Mouse (Mus musculus): ENCODE data around the gene Tnf. TPM values are rescaled to one million over a fixed set of nuclear protein-coding genes. Genes with fewer than 3 reads are reported as not detected.
A peak's percentile ranks its signal among the peaks of the same experiment; 100 is the strongest.

Tnf gene
- polyA plus RNA-seq, 1 experiment from 2014 or later, result not detected

DNA sequence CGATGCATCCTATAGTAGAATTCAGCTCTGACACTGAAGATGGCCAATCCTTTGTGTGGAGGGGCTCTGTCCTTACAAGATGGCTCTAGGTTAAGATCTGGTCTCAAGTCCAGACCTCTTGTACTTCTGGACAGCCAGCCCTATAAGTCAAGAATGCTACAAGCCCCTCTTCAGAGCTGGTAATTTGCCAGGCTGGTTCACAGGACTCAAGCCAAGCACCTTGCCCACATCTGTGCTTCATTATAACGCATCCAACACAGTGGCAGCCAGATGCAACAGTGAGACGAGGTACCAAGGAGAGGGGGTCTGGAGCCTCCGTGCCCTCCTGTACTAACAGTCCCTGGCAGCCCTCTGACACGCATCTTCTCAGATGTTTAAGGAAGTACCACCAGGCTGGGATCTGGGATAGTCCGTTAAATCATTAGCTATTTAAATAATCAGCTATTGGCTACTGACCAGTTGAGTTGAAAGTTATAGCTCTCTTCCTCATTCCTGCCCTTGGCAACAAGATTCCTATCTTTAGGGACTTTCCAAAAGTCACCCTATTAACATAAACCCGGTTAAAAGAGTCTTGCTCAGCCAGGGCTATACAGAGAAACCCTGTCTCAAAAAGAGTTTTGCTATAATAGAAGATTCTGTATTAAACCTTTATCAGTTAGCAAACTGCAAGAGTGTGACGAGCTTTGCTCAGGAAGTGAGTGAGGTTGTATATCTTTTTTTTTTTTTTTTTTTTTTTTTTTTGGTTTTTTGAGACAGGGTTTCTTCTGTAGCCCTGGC lies 27.4 kb downstream of the Tnf start:
- Histone ChIP-seq H3K27me3 (ENCODE audit: control insufficient read depth, insufficient read depth, low read length) (no peaks in the 10 kb centered on the region), H3K27ac (ENCODE audit: low read depth, low read length) (no peak overlapping the region), H3K4me2 (ENCODE audit: low read depth, low read length) (no peak overlapping the region), H3K9me3 (ENCODE audit: control insufficient read depth, low read length) (no peaks in the 10 kb centered on the region; the same call in 1 of the 2 replicates), H3K36me3 (ENCODE audit: control insufficient read depth, insufficient read depth, low read length) (no peaks in the 10 kb centered on the region), H3K4me1 (ENCODE audit: control insufficient read depth, insufficient read depth, low read length) (no peaks in the 10 kb centered on the region), H3K4me3 (ENCODE audit: low read depth, low read length) (no peak overlapping the region), H3K9ac (replicated peaks; ENCODE audit: low read depth, low read length) (no peak overlapping the region)
- 76% methylated on average over 8 of the region's 8 CpGs for WGBS
- no peak for ATAC-seq (ENCODE audit: low read depth)

DNA sequence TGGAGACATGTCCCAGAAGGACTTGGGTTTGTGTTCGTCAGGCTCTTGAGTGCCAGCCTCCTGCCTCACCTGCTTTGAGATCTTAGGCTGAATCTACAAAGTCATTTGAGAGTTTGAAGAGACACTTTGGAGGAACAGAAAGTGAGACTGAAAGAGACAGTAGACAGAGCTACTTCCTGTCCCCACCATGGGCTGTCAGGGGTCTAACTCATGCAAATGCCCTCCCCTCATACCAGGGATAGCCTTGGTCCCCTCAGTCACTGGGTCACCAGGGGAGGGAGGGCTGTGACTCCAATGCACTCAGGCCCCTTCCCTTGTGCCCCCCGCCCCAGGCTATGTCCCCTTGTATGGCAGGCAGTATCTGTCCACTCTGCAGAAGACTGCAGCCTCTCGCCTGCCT lies 28.5 kb downstream of the Tnf start:
- Histone ChIP-seq H3K9me3 (ENCODE audit: control insufficient read depth, low read length) (no peaks in the 10 kb centered on the region; the same call in 1 of the 2 replicates), H3K4me3 (ENCODE audit: low read depth, low read length) (no peak overlapping the region), H3K27ac (ENCODE audit: low read depth, low read length) (no peak overlapping the region), H3K27me3 (ENCODE audit: control insufficient read depth, insufficient read depth, low read length) (no peaks in the 10 kb centered on the region), H3K9ac (replicated peaks; ENCODE audit: low read depth, low read length) (no peak overlapping the region), H3K36me3 (ENCODE audit: control insufficient read depth, insufficient read depth, low read length) (no peaks in the 10 kb centered on the region), H3K4me2 (ENCODE audit: low read depth, low read length) (no peak overlapping the region), H3K4me1 (ENCODE audit: control insufficient read depth, insufficient read depth, low read length) (no peaks in the 10 kb centered on the region)
- ATAC-seq (ENCODE audit: low read depth), result no peak
- 80% methylated on average over 3 of the region's 3 CpGs for WGBS

DNA sequence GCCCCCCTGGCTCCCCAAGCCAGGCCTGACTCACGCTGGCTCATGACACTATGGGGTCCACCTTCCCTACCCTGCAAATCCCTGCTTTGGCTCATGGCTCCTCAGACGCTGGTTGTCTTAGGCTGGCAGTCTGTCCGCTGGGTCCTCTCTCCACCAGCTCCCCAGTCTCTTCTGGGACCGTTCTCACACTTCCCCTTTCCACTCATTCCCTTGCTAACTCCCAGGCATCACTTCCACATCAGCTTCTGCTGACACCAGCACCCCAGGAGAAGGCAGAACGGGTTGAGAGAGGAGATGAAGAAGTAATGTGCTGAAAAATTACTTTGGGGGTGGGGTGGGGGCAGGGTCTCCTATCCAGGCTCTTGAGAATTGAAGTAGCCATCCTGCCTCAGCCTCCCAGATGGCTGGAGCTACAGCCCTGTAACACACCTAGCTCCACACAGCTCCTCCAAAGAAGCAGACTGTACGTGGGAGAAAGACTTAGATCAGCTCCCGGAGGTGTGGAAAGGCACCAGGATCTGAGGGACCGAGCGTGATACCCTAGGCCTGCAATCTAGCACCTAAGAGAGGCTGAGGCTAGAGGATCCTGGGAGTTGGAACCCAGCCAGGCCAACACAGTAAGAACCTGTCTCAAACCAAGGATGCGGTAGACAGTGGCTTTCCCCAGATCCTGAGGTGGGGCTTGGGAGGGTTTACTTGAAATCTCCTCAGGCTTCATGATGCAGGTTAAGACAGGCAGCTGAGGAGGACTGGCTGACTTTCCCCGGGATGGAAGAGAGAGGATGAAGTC lies 29.2 kb downstream of the Tnf start:
- no peak for ATAC-seq (ENCODE audit: low read depth)
- no peaks in the 10 kb centered on the region; the same call in 1 of the 2 replicates for H3K9me3 ChIP-seq (ENCODE audit: control insufficient read depth, low read length)
- no peaks in the 10 kb centered on the region for H3K4me1 ChIP-seq (ENCODE audit: control insufficient read depth, insufficient read depth, low read length)
- no peaks in the 10 kb centered on the region for H3K27me3 ChIP-seq (ENCODE audit: control insufficient read depth, insufficient read depth, low read length)
- no peak overlapping the region for H3K9ac ChIP-seq (replicated peaks; ENCODE audit: low read depth, low read length)
- H3K4me2 ChIP-seq (ENCODE audit: low read depth, low read length), result no peak overlapping the region
- H3K36me3 ChIP-seq (ENCODE audit: control insufficient read depth, insufficient read depth, low read length), result no peaks in the 10 kb centered on the region
- H3K4me3 ChIP-seq (ENCODE audit: low read depth, low read length), result no peak overlapping the region
- 74% methylated on average over 11 of the region's 11 CpGs for WGBS
- H3K27ac ChIP-seq (ENCODE audit: low read depth, low read length), result no peak overlapping the region

DNA sequence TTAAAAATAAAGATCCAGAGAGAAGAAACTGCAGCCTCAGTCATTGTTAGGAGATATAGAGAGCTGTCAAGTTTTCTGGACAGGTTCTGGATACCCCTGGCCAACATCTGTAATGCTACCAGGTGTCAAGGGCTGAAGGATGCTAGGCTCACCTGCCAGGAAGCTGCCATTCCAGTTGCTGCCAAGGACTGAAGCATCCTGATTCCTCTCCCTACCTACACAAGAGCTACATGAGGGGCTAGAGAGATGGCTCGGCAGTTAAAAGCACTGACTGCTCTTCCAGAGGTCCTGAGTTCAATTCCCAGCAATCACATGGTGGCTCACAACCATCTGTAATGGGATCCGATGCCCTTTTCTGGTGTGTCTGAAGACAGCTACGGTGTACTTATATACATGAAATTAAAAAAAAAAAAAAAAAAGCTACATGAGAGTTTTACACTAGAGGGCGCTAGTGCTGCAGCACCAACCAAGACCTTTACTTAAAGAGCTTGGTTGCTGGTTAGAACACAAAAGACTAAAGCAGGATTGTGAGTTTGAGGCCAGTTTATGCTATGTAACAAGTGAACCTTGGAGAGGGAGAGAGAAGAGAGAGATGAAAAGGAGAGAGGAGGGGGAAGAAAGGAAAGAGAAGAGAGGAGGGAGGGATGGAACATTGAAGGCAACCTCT lies 33.1 kb downstream of the Tnf start:
- H3K27me3 ChIP-seq (ENCODE audit: control insufficient read depth, insufficient read depth, low read length), result no peaks in the 10 kb centered on the region
- no peak overlapping the region for H3K4me3 ChIP-seq (ENCODE audit: low read depth, low read length)
- no peaks in the 10 kb centered on the region for H3K36me3 ChIP-seq (ENCODE audit: control insufficient read depth, insufficient read depth, low read length)
- H3K9ac ChIP-seq (replicated peaks; ENCODE audit: low read depth, low read length), result no peak overlapping the region
- no peak overlapping the region for H3K4me2 ChIP-seq (ENCODE audit: low read depth, low read length)
- no peaks in the 10 kb centered on the region for H3K9me3 ChIP-seq (ENCODE audit: control insufficient read depth, low read length)
- H3K27ac ChIP-seq (ENCODE audit: low read depth, low read length), result no peak overlapping the region
- WGBS, result 25% methylated on average over 4 of the region's 4 CpGs
- ATAC-seq (ENCODE audit: low read depth), result no peak
- H3K4me1 ChIP-seq (ENCODE audit: control insufficient read depth, insufficient read depth, low read length), result peaks cover 9% of the 10 kb centered on the region; the same call in 1 of the 2 replicates

DNA sequence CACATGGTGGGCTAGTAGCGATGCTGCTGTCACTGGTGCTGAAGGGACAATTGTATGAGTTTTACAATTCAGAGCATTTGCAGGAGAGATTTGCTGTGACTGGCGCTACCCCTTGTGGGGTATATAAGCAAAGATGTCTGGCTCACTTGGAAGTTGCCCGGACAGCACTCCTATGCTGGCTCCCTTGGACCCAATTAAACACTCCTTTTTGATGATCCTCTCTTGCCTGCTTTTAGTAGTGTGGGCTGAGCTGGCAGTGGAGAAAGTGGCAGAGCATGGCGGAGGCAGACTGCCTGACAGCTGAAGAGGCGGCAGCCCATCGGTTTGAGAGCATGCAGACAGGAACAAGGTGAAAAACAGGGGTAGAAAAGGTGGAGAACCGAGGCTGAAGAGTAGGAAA lies 34.0 kb downstream of the Tnf start:
- WGBS, result 88% methylated on average over 7 of the region's 7 CpGs
- ATAC-seq (ENCODE audit: low read depth), result no peak
- no peaks in the 10 kb centered on the region for H3K9me3 ChIP-seq (ENCODE audit: control insufficient read depth, low read length)

DNA sequence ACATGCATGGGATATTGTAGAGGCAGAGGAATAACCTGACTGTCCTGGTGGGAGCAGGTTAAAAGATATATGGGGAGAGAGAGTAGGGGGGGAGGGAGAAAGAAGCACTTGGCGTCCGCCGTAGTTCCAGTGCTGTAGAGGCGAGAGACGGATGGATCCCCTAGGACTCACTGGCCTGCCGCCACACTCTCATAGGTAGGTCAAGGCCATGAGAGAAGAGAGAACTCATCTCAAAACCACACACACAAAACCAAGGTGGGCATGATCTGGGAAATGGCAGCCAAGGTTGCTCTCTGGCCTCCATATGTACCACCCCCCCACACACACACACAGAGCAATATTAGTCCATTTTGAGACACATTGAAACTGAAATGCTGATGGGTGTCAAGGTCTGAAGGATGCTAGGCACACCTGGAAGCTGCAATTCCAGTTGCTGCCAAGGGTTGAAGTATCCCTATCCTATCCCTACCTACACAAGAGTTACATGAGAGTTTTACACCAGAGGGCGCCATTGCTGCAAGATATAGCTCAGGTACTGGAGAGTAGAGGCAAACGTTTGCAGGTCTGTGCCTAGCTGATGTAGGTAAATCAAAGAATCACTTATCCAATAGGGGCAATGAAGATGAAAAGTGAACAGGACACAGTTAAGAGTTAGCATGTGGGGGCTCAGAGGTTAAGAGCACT lies 35.3 kb downstream of the Tnf start:
- Histone ChIP-seq H3K9me3 (ENCODE audit: control insufficient read depth, low read length) (no peaks in the 10 kb centered on the region), H3K4me1 (ENCODE audit: control insufficient read depth, insufficient read depth, low read length) (peaks cover 26% of the 10 kb centered on the region), H3K27me3 (ENCODE audit: control insufficient read depth, insufficient read depth, low read length) (no peaks in the 10 kb centered on the region), H3K4me2 (ENCODE audit: low read depth, low read length) (peak overlapping the region; percentile 71), H3K4me3 (ENCODE audit: low read depth, low read length) (peak overlapping the region; percentile 89; the same call in 1 of the 2 replicates), H3K27ac (ENCODE audit: low read depth, low read length) (peak overlapping the region; percentile 88), H3K9ac (replicated peaks; ENCODE audit: low read depth, low read length) (peak overlapping the region; percentile 54), H3K36me3 (ENCODE audit: control insufficient read depth, insufficient read depth, low read length) (peaks cover 5% of the 10 kb centered on the region; the same call in 1 of the 2 replicates)
- 48% methylated on average over 8 of the region's 8 CpGs for WGBS
- ATAC-seq (ENCODE audit: low read depth), result peak; percentile 6; the same call in 1 of the 2 replicates

More for the DNA sequence above, 34.0 kb downstream of the Tnf start:
- peaks cover 14% of the 10 kb centered on the region for H3K4me1 ChIP-seq (ENCODE audit: control insufficient read depth, insufficient read depth, low read length)
- H3K9ac ChIP-seq (replicated peaks; ENCODE audit: low read depth, low read length), result no peak overlapping the region
- no peak overlapping the region for H3K27ac ChIP-seq (ENCODE audit: low read depth, low read length)
- H3K4me2 ChIP-seq (ENCODE audit: low read depth, low read length), result no peak overlapping the region
- no peaks in the 10 kb centered on the region for H3K36me3 ChIP-seq (ENCODE audit: control insufficient read depth, insufficient read depth, low read length)
- no peak overlapping the region for H3K4me3 ChIP-seq (ENCODE audit: low read depth, low read length)
- no peaks in the 10 kb centered on the region for H3K27me3 ChIP-seq (ENCODE audit: control insufficient read depth, insufficient read depth, low read length)

DNA sequence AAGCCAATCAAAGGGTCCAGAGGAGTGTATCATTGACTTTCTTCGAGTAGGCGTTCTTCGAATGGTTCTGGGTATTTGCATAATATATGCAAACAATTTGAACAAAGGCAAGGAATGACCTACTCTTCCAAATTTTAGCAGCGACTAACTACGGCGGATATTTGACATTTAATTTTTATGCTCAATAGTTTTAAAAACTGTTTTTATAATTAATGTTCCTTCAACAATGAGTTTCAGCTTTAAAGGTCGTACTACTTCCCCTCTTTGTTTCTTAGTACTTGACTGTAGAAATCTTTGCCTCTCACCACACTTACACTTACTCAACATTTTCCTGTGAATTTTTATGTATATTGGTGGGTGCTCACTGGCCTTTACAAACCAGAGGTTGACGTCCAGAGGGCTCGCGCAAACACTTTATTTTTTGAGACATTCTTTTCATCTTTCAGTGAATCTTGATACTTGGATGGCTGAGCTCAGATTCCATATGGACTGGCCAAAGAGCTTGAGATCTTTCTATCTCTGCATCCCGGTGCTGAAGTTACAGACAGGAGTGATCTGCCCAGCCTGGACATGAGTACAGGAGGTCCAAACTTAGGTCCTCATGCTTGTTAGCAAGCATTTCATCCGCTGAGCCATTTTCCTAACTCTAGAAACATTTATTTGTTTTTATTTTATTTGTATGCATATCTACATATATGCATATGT lies 36.2 kb downstream of the Tnf start:
- Histone ChIP-seq H3K36me3 (ENCODE audit: control insufficient read depth, insufficient read depth, low read length) (peaks cover 14% of the 10 kb centered on the region; the same call in 1 of the 2 replicates), H3K4me3 (ENCODE audit: low read depth, low read length) (peak overlapping the region; percentile 89), H3K9me3 (ENCODE audit: control insufficient read depth, low read length) (no peaks in the 10 kb centered on the region), H3K4me1 (ENCODE audit: control insufficient read depth, insufficient read depth, low read length) (peaks cover 26% of the 10 kb centered on the region), H3K9ac (replicated peaks; ENCODE audit: low read depth, low read length) (peak overlapping the region; percentile 54), H3K4me2 (ENCODE audit: low read depth, low read length) (peak overlapping the region; percentile 71), H3K27ac (ENCODE audit: low read depth, low read length) (peak overlapping the region; percentile 88), H3K27me3 (ENCODE audit: control insufficient read depth, insufficient read depth, low read length) (no peaks in the 10 kb centered on the region)
- WGBS, result 23% methylated on average over 12 of the region's 12 CpGs
- ATAC-seq (ENCODE audit: low read depth), result peak; percentile 83
